Mouse (Mus musculus) midbrain, embryonic 15.5 days (tissue): ENCODE measurements around the gene Rcc2. TPM values are rescaled to one million over a fixed set of nuclear protein-coding genes. Genes with fewer than 3 reads are reported as not detected.

ENCODE experiments used
- ATAC-seq: fragments of 200-750 bp; cut with Nextera tagmentation; replicated peaks from 2 replicates; pipeline ENCODE4 v1.8.0; 2017; ENCODE audit warnings: moderate TSS enrichment
- H3K27ac ChIP-seq: fragments of 300-500 bp; sonication (generic); 2 replicates; pipeline ENCODE4 v1.5.1; 2015; ENCODE audit warnings: mild to moderate bottlenecking, inconsistent platforms
- H3K27me3 ChIP-seq: fragments of 300-500 bp; sonication (generic); replicated peaks from 2 replicates; pipeline ENCODE4 v1.6.1; 2015; ENCODE audit warnings: inconsistent platforms
- H3K36me3 ChIP-seq: fragments of 300-500 bp; sonication (generic); replicated peaks from 2 replicates; pipeline ENCODE4 v1.6.1; 2015; ENCODE audit warnings: inconsistent platforms
- H3K4me1 ChIP-seq: fragments of 300-500 bp; sonication (generic); 2 replicates; pipeline ENCODE4 v1.6.1; 2015; ENCODE audit warnings: inconsistent platforms
- H3K4me2 ChIP-seq: fragments of 300-500 bp; sonication (generic); 2 replicates; pipeline ENCODE4 v1.6.1; 2015; ENCODE audit warnings: inconsistent platforms, mild to moderate bottlenecking, moderate library complexity
- H3K4me3 ChIP-seq: fragments of 300-500 bp; sonication (generic); 2 replicates; pipeline ENCODE4 v1.5.1; 2015; ENCODE audit warnings: mild to moderate bottlenecking, inconsistent platforms
- H3K9ac ChIP-seq: fragments of 300-500 bp; sonication (generic); 2 replicates; pipeline ENCODE4 v1.6.1; 2015; ENCODE audit warnings: mild to moderate bottlenecking, inconsistent platforms
- H3K9me3 ChIP-seq: fragments of 300-500 bp; sonication (generic); 2 replicates; pipeline ENCODE4 v1.6.1; 2016; ENCODE audit warnings: inconsistent platforms
- WGBS: fragments of 180-500 bp; shearing (Covaris S2); methylation state at CpG from one replicate; pipeline ENCODE4 v1.1.7; 2015; ENCODE audit warnings: mixed read lengths; 5-methylcytosine and 5-hydroxymethylcytosine counted together
- polyA plus RNA-seq: library from polyadenylated mRNA; unstranded; fragments of >200 nt; fragmentation: Nextera tagmentation; extraction: Ambion mirVana; gene quantifications from 2 replicates; pipeline ENCODE4 v1.2.1, GENCODE M21; 2015

The Rcc2 gene
- polyA plus RNA-seq, 1 experiment from 2014 or later, result 28.1 TPM

DNA sequence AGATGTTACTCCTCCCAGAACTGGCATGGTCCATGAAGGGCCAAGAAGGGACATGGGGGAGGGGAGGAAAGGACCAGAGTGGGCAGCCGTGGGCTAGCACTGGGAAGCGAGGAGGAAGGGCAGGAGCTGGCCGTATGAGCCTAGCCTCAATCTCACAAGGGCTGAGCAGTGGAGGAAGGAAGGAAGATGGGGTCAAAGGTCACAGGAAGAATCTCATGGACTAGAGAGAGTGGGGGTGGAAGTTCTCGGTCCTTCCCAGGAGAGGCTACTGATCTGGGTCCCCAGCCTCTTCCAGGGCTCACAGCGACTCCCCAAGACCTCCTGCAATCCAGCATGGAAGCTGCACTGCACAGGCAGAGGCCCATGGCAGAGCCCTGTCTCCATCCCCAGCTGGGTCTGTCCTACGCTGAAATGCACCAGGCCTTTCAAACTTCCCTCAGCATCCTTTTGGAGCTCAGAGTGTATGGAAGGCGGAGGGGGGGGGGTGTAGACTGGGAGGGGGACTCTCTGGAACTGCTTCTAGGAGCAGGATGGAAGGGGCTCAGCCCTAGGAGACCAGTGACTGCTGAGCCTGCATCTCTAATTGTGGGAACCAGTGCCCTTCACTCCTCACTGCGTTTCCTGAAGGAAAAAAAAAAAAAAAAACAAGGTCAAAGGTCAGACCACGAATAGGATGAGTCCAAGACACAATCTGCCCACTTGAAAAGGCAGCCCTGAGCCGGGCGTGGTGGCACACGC lies 26.6 kb upstream of the Rcc2 start:
- H3K4me3 ChIP-seq, result no peak overlapping the region
- no peaks in the 10 kb centered on the region for H3K4me1 ChIP-seq
- H3K27ac ChIP-seq, result no peak overlapping the region
- no peak overlapping the region for H3K4me2 ChIP-seq
- no peaks in the 10 kb centered on the region for H3K36me3 ChIP-seq
- WGBS, result 52% methylated on average over 12 of the region's 12 CpGs
- H3K9me3 ChIP-seq, result no peaks in the 10 kb centered on the region
- H3K9ac ChIP-seq, result no peak overlapping the region
- ATAC-seq, result no peak
- H3K27me3 ChIP-seq, result no peaks in the 10 kb centered on the region

- peaks cover under 1% of the 10 kb centered on the region; the same call in 1 of the 2 replicates for H3K4me1 ChIP-seq
- H3K4me3 ChIP-seq, result no peak overlapping the region
- WGBS, result 32% methylated on average over 13 of the region's 13 CpGs
- H3K9me3 ChIP-seq, result no peaks in the 10 kb centered on the region
- H3K27ac ChIP-seq, result no peak overlapping the region
- no peak overlapping the region for H3K4me2 ChIP-seq
- H3K9ac ChIP-seq, result no peak overlapping the region
- no peaks in the 10 kb centered on the region for H3K36me3 ChIP-seq
- no peaks in the 10 kb centered on the region for H3K27me3 ChIP-seq
- ATAC-seq, result no peak
Measured at GRCm38 (mm10) chr4:140674345-140674926, 25.9 kb upstream of the Rcc2 start.

GRCm38 (mm10) chr4:140679038-140679437 lies 21.3 kb upstream of the Rcc2 start:
- Histone ChIP-seq H3K4me1 (peaks cover 8% of the 10 kb centered on the region), H3K36me3 (no peaks in the 10 kb centered on the region), H3K9ac (no peak overlapping the region), H3K4me3 (no peak overlapping the region), H3K27me3 (no peaks in the 10 kb centered on the region), H3K27ac (no peak overlapping the region), H3K4me2 (no peak overlapping the region), H3K9me3 (no peaks in the 10 kb centered on the region)
- 0 out of 2 replicates have a peak, but pooled peaks have one; percentile 45 for ATAC-seq
- 14% methylated on average over 5 of the region's 5 CpGs for WGBS

GRCm38 (mm10) chr4:140679723-140680380 lies 20.5 kb upstream of the Rcc2 start:
- no peaks in the 10 kb centered on the region for H3K27me3 ChIP-seq
- no peaks in the 10 kb centered on the region for H3K9me3 ChIP-seq
- no peaks in the 10 kb centered on the region for H3K36me3 ChIP-seq
- 33% methylated on average over 14 of the region's 18 CpGs for WGBS
- H3K27ac ChIP-seq, result no peak overlapping the region
- H3K4me3 ChIP-seq, result no peak overlapping the region
- no peak overlapping the region for H3K4me2 ChIP-seq
- no peak for ATAC-seq
- H3K9ac ChIP-seq, result no peak overlapping the region
- peaks cover 17% of the 10 kb centered on the region for H3K4me1 ChIP-seq

DNA sequence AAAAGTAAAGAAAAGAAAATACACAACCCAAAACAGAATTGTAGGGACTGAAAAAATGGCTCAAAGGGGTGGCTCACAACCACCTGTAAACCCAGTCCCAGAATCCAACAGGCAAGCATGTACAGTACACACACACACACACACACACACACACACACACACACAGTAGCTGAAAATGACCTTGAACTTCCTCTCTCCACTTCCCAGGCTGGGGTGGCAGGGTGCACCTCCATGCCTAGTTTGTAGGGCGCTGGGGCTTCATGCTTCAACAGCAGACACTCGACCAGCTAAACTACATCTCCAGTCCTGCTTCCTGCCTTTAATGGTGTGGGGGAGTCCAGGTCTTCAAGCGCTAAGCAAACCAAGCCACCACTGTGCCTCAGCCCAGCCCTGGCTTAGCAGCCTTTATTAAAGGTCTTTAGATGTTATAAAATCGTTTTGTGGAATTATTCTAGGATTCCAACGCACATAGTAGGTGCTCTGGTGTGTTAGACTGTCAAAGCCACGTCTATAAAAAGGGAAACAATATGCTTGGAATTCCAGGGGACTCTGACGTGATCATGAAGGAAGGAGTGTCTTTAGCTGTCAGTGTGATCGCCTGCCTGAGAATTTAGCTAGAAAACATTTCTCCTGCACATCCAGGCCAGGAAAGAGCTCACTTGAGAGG lies 19.5 kb upstream of the Rcc2 start:
- Histone ChIP-seq H3K36me3 (no peaks in the 10 kb centered on the region), H3K9ac (no peak overlapping the region), H3K27ac (no peak overlapping the region), H3K27me3 (no peaks in the 10 kb centered on the region), H3K4me2 (no peak overlapping the region), H3K4me1 (peaks cover 18% of the 10 kb centered on the region), H3K9me3 (no peaks in the 10 kb centered on the region), H3K4me3 (no peak overlapping the region)
- 62% methylated on average over 8 of the region's 8 CpGs for WGBS
- no peak for ATAC-seq

GRCm38 (mm10) chr4:140683608-140684007 lies 16.7 kb upstream of the Rcc2 start:
- Histone ChIP-seq H3K9me3 (no peaks in the 10 kb centered on the region), H3K4me1 (peaks cover 18% of the 10 kb centered on the region), H3K9ac (no peak overlapping the region), H3K36me3 (no peaks in the 10 kb centered on the region), H3K4me3 (no peak overlapping the region), H3K27ac (no peak overlapping the region), H3K4me2 (no peak overlapping the region; the same call in 1 of the 2 replicates), H3K27me3 (no peaks in the 10 kb centered on the region)
- WGBS, result 35% methylated on average over 8 of the region's 8 CpGs
- ATAC-seq, result no peak

DNA sequence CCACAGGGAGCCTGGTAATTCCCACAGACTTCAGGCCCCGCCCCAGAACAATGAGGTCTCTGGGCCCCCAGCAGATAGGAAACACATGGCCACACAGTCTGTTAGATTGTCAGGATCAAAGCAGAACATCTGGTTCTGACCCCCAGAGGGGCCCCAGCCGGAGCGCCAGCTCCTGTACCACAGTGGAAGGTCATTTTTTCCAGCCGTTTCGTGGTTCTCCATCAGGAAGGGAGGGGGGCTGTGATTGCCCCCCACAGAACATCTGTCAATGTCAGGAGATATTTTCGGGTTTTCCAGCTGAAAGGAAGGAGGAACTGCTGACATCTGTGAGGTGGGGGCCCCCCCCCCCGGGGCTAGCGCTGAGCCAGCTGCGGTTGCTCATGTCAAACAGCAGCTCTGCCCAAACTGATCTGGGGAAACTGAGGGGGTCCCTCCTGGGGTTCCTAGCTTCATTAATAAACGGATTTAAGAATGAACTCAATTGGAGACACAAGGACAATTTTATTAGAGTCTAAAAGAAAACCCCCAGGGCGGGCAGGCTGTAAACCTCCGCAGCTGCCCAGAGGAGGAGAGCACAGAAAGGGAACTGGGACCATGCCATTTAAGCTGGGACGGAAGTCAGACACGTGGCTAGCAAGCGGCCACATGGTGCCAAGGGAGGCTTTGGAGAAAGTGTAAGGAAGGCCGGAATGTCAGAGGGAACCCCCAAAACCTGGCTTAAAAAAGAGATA lies 16.0 kb upstream of the Rcc2 start:
- 12% methylated on average over 16 of the region's 16 CpGs for WGBS
- Histone ChIP-seq H3K9ac (no peak overlapping the region), H3K27ac (no peak overlapping the region), H3K36me3 (no peaks in the 10 kb centered on the region), H3K4me2 (peak overlapping the region; percentile 22), H3K27me3 (no peaks in the 10 kb centered on the region), H3K4me3 (no peak overlapping the region), H3K9me3 (no peaks in the 10 kb centered on the region), H3K4me1 (peaks cover 18% of the 10 kb centered on the region)
- no peak for ATAC-seq

DNA sequence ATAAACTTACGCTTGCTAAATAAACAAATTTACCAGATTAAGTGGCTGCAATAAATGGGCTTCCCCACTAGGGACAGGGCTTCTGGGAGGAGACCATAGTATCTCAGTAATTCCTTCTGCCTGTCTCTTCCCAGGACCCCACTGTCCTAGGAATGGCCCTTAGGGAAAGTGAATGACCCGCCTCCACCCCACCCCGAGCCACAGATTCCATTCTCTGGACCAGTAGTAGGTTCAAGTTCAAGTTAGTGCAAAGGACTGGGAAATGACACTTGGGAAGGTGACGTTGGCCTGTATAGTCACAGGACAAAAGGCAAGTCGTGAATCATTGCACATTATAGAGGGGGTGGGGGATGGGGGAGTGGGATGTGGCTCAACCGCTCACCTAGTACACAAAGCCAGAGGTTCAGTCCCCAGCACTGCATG lies 15.4 kb upstream of the Rcc2 start:
- WGBS, result 51% methylated on average over 6 of the region's 6 CpGs
- peaks cover 15% of the 10 kb centered on the region for H3K4me1 ChIP-seq
- H3K36me3 ChIP-seq, result no peaks in the 10 kb centered on the region
- no peak for ATAC-seq
- H3K9me3 ChIP-seq, result no peaks in the 10 kb centered on the region
- no peak overlapping the region for H3K9ac ChIP-seq
- no peaks in the 10 kb centered on the region for H3K27me3 ChIP-seq
- H3K4me3 ChIP-seq, result no peak overlapping the region
- no peak overlapping the region for H3K27ac ChIP-seq
- H3K4me2 ChIP-seq, result peak overlapping the region; percentile 22; the same call in 1 of the 2 replicates

DNA sequence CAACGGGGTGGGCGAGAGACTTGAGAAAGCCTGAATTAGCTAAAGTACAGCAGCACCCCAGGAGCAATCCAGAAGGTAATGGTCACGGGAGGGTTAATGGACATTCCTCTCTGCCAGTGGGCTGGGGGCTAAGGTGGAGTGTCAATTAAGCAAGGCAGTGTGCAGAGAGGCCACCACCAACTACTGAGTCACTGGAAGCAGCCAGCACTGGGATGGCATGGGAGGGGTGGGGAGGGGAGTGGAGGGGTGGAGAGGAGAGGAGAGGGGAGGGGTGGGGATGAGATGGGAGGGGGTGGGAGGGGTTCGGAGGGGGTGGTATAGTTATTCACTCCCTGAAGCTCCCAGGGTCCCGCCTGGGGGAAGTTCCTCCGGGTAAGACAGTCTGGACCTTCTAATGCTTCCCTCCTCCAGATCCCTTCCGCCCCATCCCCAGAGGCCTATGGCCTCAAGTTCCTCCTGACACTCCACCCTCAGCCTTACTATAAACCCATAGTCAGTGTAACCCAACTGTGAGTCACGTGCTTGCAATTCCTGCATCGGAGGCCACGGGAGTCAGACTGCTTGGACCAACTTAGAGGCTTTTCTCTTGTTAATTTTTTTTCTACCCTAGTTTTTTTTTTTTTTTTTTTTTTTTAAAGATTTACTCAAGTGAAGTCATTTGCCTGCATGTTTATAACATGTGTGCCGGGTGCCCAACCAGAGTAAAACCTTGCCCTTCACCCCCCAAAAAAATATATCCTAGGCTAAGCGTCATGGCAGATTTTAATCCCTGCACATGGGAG lies 12.1 kb upstream of the Rcc2 start:
- Histone ChIP-seq H3K4me3 (no peak overlapping the region), H3K4me1 (peaks cover 15% of the 10 kb centered on the region), H3K27ac (no peak overlapping the region), H3K36me3 (no peaks in the 10 kb centered on the region), H3K9ac (no peak overlapping the region), H3K4me2 (no peak overlapping the region), H3K9me3 (no peaks in the 10 kb centered on the region), H3K27me3 (no peaks in the 10 kb centered on the region)
- 72% methylated on average over 12 of the region's 12 CpGs for WGBS
- no peak for ATAC-seq

DNA sequence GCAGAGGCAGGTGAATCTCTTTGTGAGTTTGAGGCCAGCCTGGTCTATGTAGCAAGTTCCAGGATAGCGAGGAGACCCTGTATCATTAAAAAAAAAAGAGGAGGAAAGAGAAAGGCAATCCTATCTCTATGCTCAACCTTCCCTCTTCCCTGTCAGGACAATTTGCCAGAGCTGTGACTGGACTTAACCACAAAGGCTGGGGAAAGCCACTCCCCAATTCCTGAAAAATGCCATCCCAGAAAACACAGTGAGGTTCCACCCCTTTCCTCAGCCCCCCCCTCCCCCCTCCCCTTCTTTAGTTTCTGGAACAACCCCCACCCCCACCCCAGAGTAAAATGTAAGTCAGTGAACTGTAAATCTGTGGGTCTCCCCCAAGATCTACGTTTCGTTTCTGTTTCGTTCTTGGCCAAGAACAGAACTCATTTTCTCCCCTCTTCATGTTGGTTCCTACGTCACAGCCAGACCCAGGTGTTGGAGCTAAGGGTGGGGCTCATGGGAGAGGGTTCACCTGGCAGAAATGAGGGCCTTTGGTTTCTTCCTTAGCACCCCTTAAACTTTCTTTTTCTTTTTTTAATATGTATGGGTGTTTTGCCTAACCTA lies 11.4 kb upstream of the Rcc2 start:
- Histone ChIP-seq H3K4me1 (peaks cover 10% of the 10 kb centered on the region), H3K27ac (no peak overlapping the region), H3K4me2 (no peak overlapping the region), H3K27me3 (no peaks in the 10 kb centered on the region), H3K9ac (no peak overlapping the region), H3K4me3 (no peak overlapping the region), H3K9me3 (no peaks in the 10 kb centered on the region), H3K36me3 (no peaks in the 10 kb centered on the region)
- 89% methylated on average over 5 of the region's 5 CpGs for WGBS
- ATAC-seq, result no peak
